Mouse (Mus musculus): ENCODE results near the gene Pde10a. TPM values are rescaled to one million over a fixed set of nuclear protein-coding genes. Genes with fewer than 3 reads are reported as not detected.

Pde10a gene
- polyA plus RNA-seq, 1 experiment from 2014 or later: 2.5 TPM

- Histone ChIP-seq H3K4me2 (ENCODE audit: low read length) (peak overlapping the region; percentile 81), H3K9ac (ENCODE audit: low read length) (peak overlapping the region; percentile 58), H3K36me3 (ENCODE audit: control insufficient read depth, insufficient read depth, low read length) (no peaks in the 10 kb centered on the region), H3K4me3 (ENCODE audit: control insufficient read depth in 1 of 2, insufficient read depth in 1 of 2, low read depth in 1 of 2, low read length in 2 of 2) (peak overlapping the region; percentile 52 to 60), H3K27me3 (ENCODE audit: control insufficient read depth, insufficient read depth, low read length) (peaks cover 26% of the 10 kb centered on the region), H3K9me3 (ENCODE audit: control insufficient read depth, low read length) (no peaks in the 10 kb centered on the region), H3K27ac (replicated peaks in 1 of 2; ENCODE audit: control insufficient read depth in 1 of 2, insufficient read depth in 1 of 2, low read depth in 2 of 2, low read length in 2 of 2) (no peak overlapping the region), H3K4me1 (ENCODE audit: control insufficient read depth in 2 of 2, insufficient read depth in 2 of 2, low read length in 2 of 2) (peaks cover 7 to 11% of the 10 kb centered on the region in 2 experiments)
- no peak for ATAC-seq (ENCODE audit: insufficient number of reproducible peaks, insufficient read depth, low FRiP score, low read depth)
- WGBS: 6% methylated on average over 21 of the region's 21 CpGs
Observed at GRCm38 (mm10) chr17:8525971-8526740, 984 bp downstream of the Pde10a start.

GRCm38 (mm10) chr17:8526815-8527261 lies 1.7 kb downstream of the Pde10a start:
- no peak overlapping the region for H3K4me3 ChIP-seq (ENCODE audit: control insufficient read depth in 1 of 2, insufficient read depth in 1 of 2, low read depth in 1 of 2, low read length in 2 of 2)
- H3K27ac ChIP-seq (replicated peaks in 1 of 2; ENCODE audit: control insufficient read depth in 1 of 2, insufficient read depth in 1 of 2, low read depth in 2 of 2, low read length in 2 of 2): no peak overlapping the region
- no peak for ATAC-seq (ENCODE audit: insufficient number of reproducible peaks, insufficient read depth, low FRiP score, low read depth)
- no peaks in the 10 kb centered on the region for H3K9me3 ChIP-seq (ENCODE audit: control insufficient read depth, low read length)
- no peak overlapping the region for H3K9ac ChIP-seq (ENCODE audit: low read length)
- H3K4me2 ChIP-seq (ENCODE audit: low read length): no peak overlapping the region; the same call in 1 of the 2 replicates
- WGBS: 14% methylated on average over 9 of the region's 9 CpGs
- H3K4me1 ChIP-seq (ENCODE audit: control insufficient read depth in 2 of 2, insufficient read depth in 2 of 2, low read length in 2 of 2): peaks cover 7 to 11% of the 10 kb centered on the region in 2 experiments
- H3K27me3 ChIP-seq (ENCODE audit: control insufficient read depth, insufficient read depth, low read length): peaks cover 26% of the 10 kb centered on the region
- no peaks in the 10 kb centered on the region for H3K36me3 ChIP-seq (ENCODE audit: control insufficient read depth, insufficient read depth, low read length)

- Histone ChIP-seq H3K27ac (replicated peaks in 1 of 2; ENCODE audit: control insufficient read depth in 1 of 2, insufficient read depth in 1 of 2, low read depth in 2 of 2, low read length in 2 of 2) (no peak overlapping the region), H3K9me3 (ENCODE audit: control insufficient read depth, low read length) (no peaks in the 10 kb centered on the region), H3K27me3 (ENCODE audit: control insufficient read depth, insufficient read depth, low read length) (peaks cover 17% of the 10 kb centered on the region), H3K9ac (ENCODE audit: low read length) (no peak overlapping the region), H3K4me3 (ENCODE audit: control insufficient read depth in 1 of 2, insufficient read depth in 1 of 2, low read depth in 1 of 2, low read length in 2 of 2) (no peak overlapping the region), H3K4me2 (ENCODE audit: low read length) (no peak overlapping the region), H3K4me1 (ENCODE audit: control insufficient read depth in 2 of 2, insufficient read depth in 2 of 2, low read length in 2 of 2) (peaks cover 7 to 11% of the 10 kb centered on the region in 2 experiments), H3K36me3 (ENCODE audit: control insufficient read depth, insufficient read depth, low read length) (no peaks in the 10 kb centered on the region)
- WGBS: 80% methylated on average over 3 of the region's 3 CpGs
- ATAC-seq (ENCODE audit: insufficient number of reproducible peaks, insufficient read depth, low FRiP score, low read depth): no peak
Observed at GRCm38 (mm10) chr17:8528641-8529040, 3.5 kb downstream of the Pde10a start.

- no peaks in the 10 kb centered on the region for H3K9me3 ChIP-seq (ENCODE audit: control insufficient read depth, low read length)
- WGBS: 68% methylated on average over 4 of the region's 4 CpGs
- no peaks in the 10 kb centered on the region; the same call in 1 of the 2 replicates for H3K27me3 ChIP-seq (ENCODE audit: control insufficient read depth, insufficient read depth, low read length)
- H3K4me1 ChIP-seq (ENCODE audit: control insufficient read depth in 2 of 2, insufficient read depth in 2 of 2, low read length in 2 of 2): no peaks in the 10 kb centered on the region
- no peak overlapping the region for H3K27ac ChIP-seq (replicated peaks in 1 of 2; ENCODE audit: control insufficient read depth in 1 of 2, insufficient read depth in 1 of 2, low read depth in 2 of 2, low read length in 2 of 2)
- no peaks in the 10 kb centered on the region for H3K36me3 ChIP-seq (ENCODE audit: control insufficient read depth, insufficient read depth, low read length)
- no peak overlapping the region for H3K9ac ChIP-seq (ENCODE audit: low read length)
- no peak overlapping the region for H3K4me3 ChIP-seq (ENCODE audit: control insufficient read depth in 1 of 2, insufficient read depth in 1 of 2, low read depth in 1 of 2, low read length in 2 of 2)
- no peak for ATAC-seq (ENCODE audit: insufficient number of reproducible peaks, insufficient read depth, low FRiP score, low read depth)
- H3K4me2 ChIP-seq (ENCODE audit: low read length): no peak overlapping the region
Observed at GRCm38 (mm10) chr17:8532609-8533008, 7.4 kb downstream of the Pde10a start.

GRCm38 (mm10) chr17:8533828-8534227 lies 8.7 kb downstream of the Pde10a start:
- ATAC-seq (ENCODE audit: insufficient number of reproducible peaks, insufficient read depth, low FRiP score, low read depth): no peak
- no peak overlapping the region for H3K9ac ChIP-seq (ENCODE audit: low read length)
- H3K36me3 ChIP-seq (ENCODE audit: control insufficient read depth, insufficient read depth, low read length): no peaks in the 10 kb centered on the region
- H3K4me2 ChIP-seq (ENCODE audit: low read length): no peak overlapping the region
- H3K9me3 ChIP-seq (ENCODE audit: control insufficient read depth, low read length): no peaks in the 10 kb centered on the region
- H3K27ac ChIP-seq (replicated peaks in 1 of 2; ENCODE audit: control insufficient read depth in 1 of 2, insufficient read depth in 1 of 2, low read depth in 2 of 2, low read length in 2 of 2): no peak overlapping the region
- no peaks in the 10 kb centered on the region; the same call in 1 of the 2 replicates for H3K27me3 ChIP-seq (ENCODE audit: control insufficient read depth, insufficient read depth, low read length)
- no peaks in the 10 kb centered on the region for H3K4me1 ChIP-seq (ENCODE audit: control insufficient read depth in 2 of 2, insufficient read depth in 2 of 2, low read length in 2 of 2)
- no peak overlapping the region for H3K4me3 ChIP-seq (ENCODE audit: control insufficient read depth in 1 of 2, insufficient read depth in 1 of 2, low read depth in 1 of 2, low read length in 2 of 2)
- WGBS: 42% methylated on average over 3 of the region's 3 CpGs

- H3K36me3 ChIP-seq (ENCODE audit: control insufficient read depth, insufficient read depth, low read length): no peaks in the 10 kb centered on the region
Observed at GRCm38 (mm10) chr17:8536522-8536921, 11.3 kb downstream of the Pde10a start.

GRCm38 (mm10) chr17:8538102-8538501 lies 12.9 kb downstream of the Pde10a start:
- no peak for ATAC-seq (ENCODE audit: insufficient number of reproducible peaks, insufficient read depth, low FRiP score, low read depth)
- no peak overlapping the region for H3K9ac ChIP-seq (ENCODE audit: low read length)
- H3K27me3 ChIP-seq (ENCODE audit: control insufficient read depth, insufficient read depth, low read length): no peaks in the 10 kb centered on the region
- no peak overlapping the region for H3K27ac ChIP-seq (replicated peaks in 1 of 2; ENCODE audit: control insufficient read depth in 1 of 2, insufficient read depth in 1 of 2, low read depth in 2 of 2, low read length in 2 of 2)
- H3K4me3 ChIP-seq (ENCODE audit: control insufficient read depth in 1 of 2, insufficient read depth in 1 of 2, low read depth in 1 of 2, low read length in 2 of 2): no peak overlapping the region
- H3K36me3 ChIP-seq (ENCODE audit: control insufficient read depth, insufficient read depth, low read length): no peaks in the 10 kb centered on the region
- H3K4me2 ChIP-seq (ENCODE audit: low read length): no peak overlapping the region
- 68% methylated on average over 3 of the region's 3 CpGs for WGBS
- H3K4me1 ChIP-seq (ENCODE audit: control insufficient read depth in 2 of 2, insufficient read depth in 2 of 2, low read length in 2 of 2): no peaks in the 10 kb centered on the region
- H3K9me3 ChIP-seq (ENCODE audit: control insufficient read depth, low read length): no peaks in the 10 kb centered on the region

More at GRCm38 (mm10) chr17:8536522-8536921, 11.3 kb downstream of the Pde10a start:
- H3K9ac ChIP-seq (ENCODE audit: low read length): no peak overlapping the region
- no peaks in the 10 kb centered on the region for H3K4me1 ChIP-seq (ENCODE audit: control insufficient read depth in 2 of 2, insufficient read depth in 2 of 2, low read length in 2 of 2)
- no peak overlapping the region for H3K4me3 ChIP-seq (ENCODE audit: control insufficient read depth in 1 of 2, insufficient read depth in 1 of 2, low read depth in 1 of 2, low read length in 2 of 2)
- no peak overlapping the region for H3K4me2 ChIP-seq (ENCODE audit: low read length)
- H3K27ac ChIP-seq (replicated peaks in 1 of 2; ENCODE audit: control insufficient read depth in 1 of 2, insufficient read depth in 1 of 2, low read depth in 2 of 2, low read length in 2 of 2): no peak overlapping the region
- no peak for ATAC-seq (ENCODE audit: insufficient number of reproducible peaks, insufficient read depth, low FRiP score, low read depth)
- WGBS: 68% methylated on average over 6 of the region's 6 CpGs
- H3K27me3 ChIP-seq (ENCODE audit: control insufficient read depth, insufficient read depth, low read length): no peaks in the 10 kb centered on the region
- no peaks in the 10 kb centered on the region for H3K9me3 ChIP-seq (ENCODE audit: control insufficient read depth, low read length)
